Comparison of ENCODE assay signal across 7 mouse cellular contexts in the genomic region with DNA sequence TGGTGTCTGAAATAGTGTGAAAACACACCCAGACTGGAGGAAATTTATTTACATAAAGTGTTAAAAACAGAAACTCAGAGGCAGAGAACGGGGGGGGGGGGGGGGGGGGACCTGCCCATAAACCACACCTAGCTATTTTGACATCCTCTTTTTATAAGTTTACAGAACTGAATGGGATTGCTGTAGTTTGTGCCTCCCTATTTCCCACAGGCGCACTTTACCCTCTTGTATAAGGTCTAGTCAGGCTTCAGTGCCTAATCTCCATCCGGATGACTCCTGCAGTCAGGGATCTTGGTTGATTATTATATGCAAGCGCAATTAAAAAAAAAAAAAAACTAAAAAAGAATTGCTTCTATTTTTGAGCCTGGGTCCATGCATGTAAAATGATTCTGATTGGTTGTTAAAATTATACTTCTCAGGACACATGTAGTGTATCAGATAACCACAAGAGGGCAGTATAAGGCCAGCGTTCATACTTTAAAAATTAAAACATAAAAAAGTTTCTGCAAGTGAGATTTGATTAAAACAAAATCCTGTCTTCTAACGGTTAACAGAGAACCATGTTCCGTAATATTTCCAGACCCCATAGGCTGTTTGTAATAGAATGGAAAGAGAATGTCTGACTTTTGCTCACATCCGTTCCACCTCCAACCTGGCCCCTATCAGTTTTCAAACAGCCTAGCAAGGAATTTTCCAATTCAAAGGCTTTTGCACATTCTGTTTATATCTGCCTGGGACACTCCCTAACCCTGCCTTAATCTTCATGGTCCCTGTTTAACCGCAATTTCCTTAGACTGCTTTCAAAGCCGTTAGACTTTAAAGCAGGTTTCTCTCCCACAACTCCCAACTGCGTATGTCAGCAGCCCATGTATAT.
A peak's percentile ranks its signal among the peaks of the same experiment; 100 is the strongest.
DNase-seq lines count a peak whose midpoint lies in the region; ATAC-seq and TF ChIP-seq lines count a peak whose summit lies in the region.

No protein-coding gene starts in this region.

- no peaks in the 10 kb centered on the region for H3K27me3 ChIP-seq in forebrain, embryonic 16.5 days (replicated peaks; ENCODE audit: control insufficient read depth, insufficient read depth, low read length)
- no peaks in the 10 kb centered on the region for H3K27me3 ChIP-seq in midbrain, embryonic 14.5 days (ENCODE audit: control insufficient read depth, insufficient read depth, low read length)

- no peak overlapping the region for H3K4me3 ChIP-seq in forebrain, embryonic 16.5 days (replicated peaks; ENCODE audit: low read length)
- no peak overlapping the region for H3K4me3 ChIP-seq in midbrain, embryonic 14.5 days (replicated peaks; ENCODE audit: low read depth, low read length)

- no peaks in the 10 kb centered on the region for H3K4me1 ChIP-seq in forebrain, embryonic 16.5 days (replicated peaks; ENCODE audit: control insufficient read depth, insufficient read depth, low read length)
- H3K4me1 ChIP-seq in midbrain, embryonic 14.5 days (ENCODE audit: control insufficient read depth, insufficient read depth, low read length) = no peaks in the 10 kb centered on the region

- no peak overlapping the region for H3K27ac ChIP-seq in forebrain, embryonic 16.5 days (ENCODE audit: low read length)
- no peak overlapping the region for H3K27ac ChIP-seq in midbrain, embryonic 14.5 days (replicated peaks; ENCODE audit: low read depth, low read length)

- WGBS in forebrain, embryonic 16.5 days = 47% methylated on average over 11 of the region's 11 CpGs
- 42% methylated on average over 11 of the region's 11 CpGs for WGBS in midbrain, embryonic 14.5 days

- no peak overlapping the region for H3K4me2 ChIP-seq in forebrain, embryonic 16.5 days (ENCODE audit: low read length)
- no peak overlapping the region for H3K4me2 ChIP-seq in midbrain, embryonic 14.5 days (ENCODE audit: low read length)

- no peak for TF ChIP-seq CTCF in brain, embryonic 14.5 days (IDR thresholded peaks at IDR 0.05; ENCODE audit: borderline replicate concordance, extremely low read depth, insufficient read depth, insufficient read length)

- 0 out of 2 replicates have a peak, but pooled peaks have one; percentile 18 for ATAC-seq in forebrain, embryonic 16.5 days
- no peak; the same call in 1 of the 2 replicates for ATAC-seq in midbrain, embryonic 14.5 days (ENCODE audit: low FRiP score, low TSS enrichment)

- peak; percentile 45 to 59 for DNase-seq in left cerebral cortex, postnatal 14 days (ENCODE audit: low spot score in 2 of 2)
- no peak for DNase-seq in left cerebral cortex, adult 18-20 months (ENCODE audit: low spot score in 2 of 2)
- peak; percentile 52 for DNase-seq in brain, embryonic 14.5 days (ENCODE audit: low read depth)
- DNase-seq in midbrain, embryonic 14.5 days = peak; percentile 74
- DNase-seq in cerebellum, postnatal 36 days = no peak
- no peak for DNase-seq in urinary bladder, adult 18-20 months (ENCODE audit: low spot score in 2 of 2)

- intact Hi-C loops in left cerebral cortex, postnatal 14 days (cut with DNase I) = loop anchor here (2.0 kb wide), 1 partner anchor 188 kb away; no protein-coding TSS in a partner anchor

- H3K9me3 ChIP-seq in forebrain, embryonic 16.5 days (ENCODE audit: control insufficient read depth, low read length) = no peaks in the 10 kb centered on the region
- no peaks in the 10 kb centered on the region for H3K9me3 ChIP-seq in midbrain, embryonic 14.5 days (ENCODE audit: control insufficient read depth, low read length)

- H3K36me3 ChIP-seq in forebrain, embryonic 16.5 days (ENCODE audit: control insufficient read depth, insufficient read depth) = no peaks in the 10 kb centered on the region
- no peaks in the 10 kb centered on the region for H3K36me3 ChIP-seq in midbrain, embryonic 14.5 days (ENCODE audit: control insufficient read depth, insufficient read depth, low read length)

- no peak for TF ChIP-seq POLR2A in brain, embryonic 14.5 days (IDR thresholded peaks at IDR 0.05; ENCODE audit: borderline replicate concordance, extremely low read depth, insufficient read depth, insufficient read length, poor library complexity, severe bottlenecking)

- no peak overlapping the region for H3K9ac ChIP-seq in forebrain, embryonic 16.5 days (replicated peaks; ENCODE audit: low read depth, low read length)
- no peak overlapping the region for H3K9ac ChIP-seq in midbrain, embryonic 14.5 days (replicated peaks; ENCODE audit: low read length)

Comparison
In these comparisons a context has a peak if more than half of its experiments do, and no peak if none do; other contexts are left out.
1. DNase-seq: peak in left cerebral cortex, postnatal 14 days (2 of 2), brain, embryonic 14.5 days (single experiment) and midbrain, embryonic 14.5 days (single experiment); none in left cerebral cortex, adult 18-20 months (0 of 2), cerebellum, postnatal 36 days (0 of 2) and urinary bladder, adult 18-20 months (0 of 2).